Mouse (Mus musculus) bone marrow, adult 2 months (tissue): ENCODE data around the gene Cma2. TPM values are rescaled to one million over a fixed set of nuclear protein-coding genes. Genes with fewer than 3 reads are reported as not detected.
"Not testable (repeated sequence)": the region's sequence is repeated elsewhere in the genome, so short reads cannot be mapped to it uniquely, and the experiment has no call there.

Experiments
- H3K27ac ChIP-seq: fragments of 200-500 bp; 2 replicates; pipeline ENCODE4 v1.5.1; 2012; ENCODE audit warnings: low read depth, mild to moderate bottlenecking, control low read depth, inconsistent platforms, low read length; ENCODE audit not compliant: control insufficient read depth, poor library complexity, insufficient read depth
- H3K4me1 ChIP-seq: fragments of 200-500 bp; 2 replicates; pipeline ENCODE4 v1.6.1; 2011; ENCODE audit warnings: low read length; ENCODE audit not compliant: control insufficient read depth, insufficient read depth
- H3K4me3 ChIP-seq: fragments of 200-500 bp; replicated peaks from 2 replicates; pipeline ENCODE3; 2011; ENCODE audit warnings: mild to moderate bottlenecking, low read depth, low read length, control low read depth; ENCODE audit not compliant: control insufficient read depth
- CTCF ChIP-seq: fragments of 200-500 bp; IDR thresholded peaks from 2 replicates; pipeline ENCODE4 v1.5.1; 2011; ENCODE audit warnings: low read length, control low read depth; ENCODE audit not compliant: control insufficient read depth, insufficient read depth
- POLR2A ChIP-seq: fragments of 200-500 bp; IDR thresholded peaks from 2 replicates; pipeline ENCODE4 v1.6.1; 2011; ENCODE audit warnings: low read depth, mild to moderate bottlenecking, control low read depth, low read length, borderline replicate concordance; ENCODE audit not compliant: control insufficient read depth
- WGBS: fragments of 180-500 bp; shearing (Covaris S2); methylation state at CpG from one replicate; pipeline ENCODE4 v1.1.7; 2018; 5-methylcytosine and 5-hydroxymethylcytosine counted together
- polyA plus RNA-seq: library from polyadenylated mRNA; stranded (reverse); fragments of >200 nt; gene quantifications from 2 replicates; pipeline ENCODE4 v1.2.4, GENCODE M21; 2011; ENCODE audit warnings: low replicate concordance; ENCODE audit not compliant: missing spikeins, insufficient read depth, insufficient read length

Gene Cma2
- polyA plus RNA-seq, 1 experiment = not detected

- TF ChIP-seq CTCF (no peak), POLR2A (no peak)
- Histone ChIP-seq H3K27ac (no peak overlapping the region), H3K4me1 (no peaks in the 10 kb centered on the region), H3K4me3 (no peak overlapping the region)
- WGBS = 46% methylated on average over 2 of the region's 2 CpGs
Observed at GRCm38 (mm10) chr14:56013924-56014323, 63.1 kb downstream of the Cma2 start.

- not testable (repeated sequence) for H3K4me1 ChIP-seq, H3K27ac ChIP-seq, H3K4me3 ChIP-seq
- WGBS = 57% methylated on average over 3 of the region's 3 CpGs
Observed at GRCm38 (mm10) chr14:56017671-56018070, 66.9 kb downstream of the Cma2 start, which contains the start of gene Mcpt1. TSS of gene Mcpt1 (plus strand) at chr14:56017971.

GRCm38 (mm10) chr14:56019446-56019845 lies 68.7 kb downstream of the Cma2 start:
- TF ChIP-seq CTCF (no peak), POLR2A (no peak)
- no peak overlapping the region for H3K4me3 ChIP-seq
- H3K27ac ChIP-seq = no peak overlapping the region
- no peaks in the 10 kb centered on the region for H3K4me1 ChIP-seq
- WGBS = 19% methylated on average over 1 of the region's 1 CpGs

GRCm38 (mm10) chr14:56021305-56021704 lies 70.5 kb downstream of the Cma2 start:
- not testable (repeated sequence) for H3K4me1 ChIP-seq, H3K27ac ChIP-seq, H3K4me3 ChIP-seq
- 68% methylated on average over 4 of the region's 4 CpGs for WGBS

Other genes starting within 250 kb of the Cma2 start
- 1.1 and 5.1 TPM in 2 replicates for gene Tgm1, start 237.1 kb upstream of the Cma2 start, polyA plus RNA-seq
- 16.0 and 24.5 TPM in 2 replicates for gene Rabggta, start 228.7 kb upstream of the Cma2 start, polyA plus RNA-seq
- 24.4 and 25.9 TPM in 2 replicates for gene Dhrs1, start 205.3 kb upstream of the Cma2 start, polyA plus RNA-seq
- 14.3 and 14.5 TPM in 2 replicates for gene Nop9, start 205.3 kb upstream of the Cma2 start, polyA plus RNA-seq
- gene Cideb, start 192.5 kb upstream of the Cma2 start, polyA plus RNA-seq = 1.6 TPM in 1 of 2 replicates, not detected in the other
- gene Ltb4r2, start 189.6 kb upstream of the Cma2 start, polyA plus RNA-seq = 2.8 and 6.5 TPM in 2 replicates
- 34.1 and 77.0 TPM in 2 replicates for gene Ltb4r1, start 185.0 kb upstream of the Cma2 start, polyA plus RNA-seq
- gene Adcy4, start 166.9 kb upstream of the Cma2 start, polyA plus RNA-seq = 2.3 and 4.7 TPM in 2 replicates
- gene Ripk3, start 162.1 kb upstream of the Cma2 start, polyA plus RNA-seq = 27.7 and 38.9 TPM in 2 replicates
- gene Nfatc4, start 127.8 kb upstream of the Cma2 start, polyA plus RNA-seq = 4.0 and 5.6 TPM in 2 replicates
- gene Nynrin, start 97.0 kb upstream of the Cma2 start, polyA plus RNA-seq = 0.93 and 1.3 TPM in 2 replicates
- gene Cbln3, start 66.6 kb upstream of the Cma2 start, polyA plus RNA-seq = not detected in 2 replicates
- gene Khnyn, start 66.0 kb upstream of the Cma2 start, polyA plus RNA-seq = 12.6 and 28.3 TPM in 2 replicates
- 3.0 and 3.1 TPM in 2 replicates for gene Sdr39u1, start 50.7 kb upstream of the Cma2 start, polyA plus RNA-seq
- not detected in 2 replicates for gene Cma1, start 6.3 kb upstream of the Cma2 start, polyA plus RNA-seq
- not detected in 2 replicates for gene Mcpt1, start 67.0 kb downstream of the Cma2 start, polyA plus RNA-seq
- gene Mcpt9, start 79.5 kb downstream of the Cma2 start, polyA plus RNA-seq = not detected in 2 replicates
- gene Mcpt2, start 91.1 kb downstream of the Cma2 start, polyA plus RNA-seq = not detected in 2 replicates
- gene Mcpt4, start 111.3 kb downstream of the Cma2 start, polyA plus RNA-seq = not detected in 2 replicates
- 15.4 and 51.6 TPM in 2 replicates for gene Mcpt8, start 134.3 kb downstream of the Cma2 start, polyA plus RNA-seq
- gene Ctsg, start 151.6 kb downstream of the Cma2 start, polyA plus RNA-seq = 26.7 and 86.1 TPM in 2 replicates
- not detected in 2 replicates for gene Gzme, start 169.6 kb downstream of the Cma2 start, polyA plus RNA-seq
- not detected in 2 replicates for gene Gzmd, start 181.6 kb downstream of the Cma2 start, polyA plus RNA-seq
- gene Gzmg, start 208.6 kb downstream of the Cma2 start, polyA plus RNA-seq = not detected in 2 replicates
- not detected in 2 replicates for gene Gzmn, start 223.6 kb downstream of the Cma2 start, polyA plus RNA-seq